In genomic region chr17:64826843-64827242, GRCm38 (mm10) we compare ENCODE assay signal across 25 mouse cellular contexts. TPM values are rescaled to one million over a fixed set of nuclear protein-coding genes. Genes with fewer than 3 reads are reported as not detected.
"Had no signal": no experiment of that assay in that cellular context is flagged by ENCODE, and none has a peak within 500 bp of the region (broad histone marks: within the 10 kb centered on the region; RNA-seq: fewer than 3 reads in every experiment).

No protein-coding gene starts in this region.

- DNase-seq: kidney, adult 2 months; kidney, postnatal 36 days; layer of hippocampus, adult 9-11 months; layer of hippocampus, postnatal 36 days; liver; liver, embryonic 13.5 days; liver, postnatal 0 days; lung, postnatal 14 days; right cerebral cortex, adult 18-20 months; right cerebral cortex, postnatal 4 days; spleen, adult 18-20 months; thymus, adult 18-20 months; thymus, postnatal 14 days had no signal

- H3K4me1 ChIP-seq: kidney, embryonic 15.5 days; limb, embryonic 12.5 days; liver, embryonic 13.5 days; lung, embryonic 15.5 days; midbrain, embryonic 12.5 days; neural tube, embryonic 15.5 days had no signal

- H3K4me3 ChIP-seq: kidney, embryonic 15.5 days; limb, embryonic 12.5 days; liver, embryonic 13.5 days; lung, embryonic 15.5 days; midbrain, embryonic 12.5 days; neural tube, embryonic 15.5 days had no signal

- ATAC-seq: intestine, embryonic 16.5 days; liver, postnatal 0 days had no signal

- H3K27me3 ChIP-seq: kidney, embryonic 15.5 days; limb, embryonic 12.5 days; liver, embryonic 13.5 days; lung, embryonic 15.5 days; midbrain, embryonic 12.5 days; neural tube, embryonic 15.5 days had no signal

- H3K36me3 ChIP-seq: kidney, embryonic 15.5 days; limb, embryonic 12.5 days; liver, embryonic 13.5 days; lung, embryonic 15.5 days; midbrain, embryonic 12.5 days; neural tube, embryonic 15.5 days had no signal

- H3K4me2 ChIP-seq: kidney, embryonic 15.5 days; limb, embryonic 12.5 days; liver, embryonic 13.5 days; lung, embryonic 15.5 days; midbrain, embryonic 12.5 days; neural tube, embryonic 15.5 days had no signal

- H3K9ac ChIP-seq: kidney, embryonic 15.5 days; limb, embryonic 12.5 days; liver, embryonic 13.5 days; liver, postnatal 0 days; lung, embryonic 15.5 days; midbrain, embryonic 12.5 days; neural tube, embryonic 15.5 days had no signal

- H3K9me3 ChIP-seq: kidney, embryonic 15.5 days; limb, embryonic 12.5 days; liver, embryonic 13.5 days; lung, embryonic 15.5 days; midbrain, embryonic 12.5 days; neural tube, embryonic 15.5 days had no signal

- H3K27ac ChIP-seq: kidney, embryonic 15.5 days; limb, embryonic 12.5 days; liver, embryonic 13.5 days; lung, embryonic 15.5 days; midbrain, embryonic 12.5 days; neural tube, embryonic 15.5 days had no signal

RNA-seq across cellular contexts. Expression of gene 4930583I09Rik, which starts 9.0 kb away (rescaled TPM):
- total RNA-seq: layer of hippocampus, adult 18-20 months; layer of hippocampus, postnatal 36 days; left cerebral cortex, adult 8-10 months; left cerebral cortex, postnatal 25 days; megakaryocyte-erythroid progenitor cell, adult 5-6 weeks had no signal
- polyA plus RNA-seq: intestine, embryonic 16.5 days; kidney, adult 2 months; kidney, embryonic 15.5 days; limb, embryonic 12.5 days; liver, embryonic 13.5 days; liver, postnatal 0 days; lung, embryonic 15.5 days; midbrain, embryonic 12.5 days; neural tube, embryonic 11.5 days; neural tube, embryonic 15.5 days; stomach, embryonic 14.5 days had no signal
